Mouse (Mus musculus) cerebellum, adult 2 months (tissue): ENCODE results near the gene Hrh1. TPM values are rescaled to one million over a fixed set of nuclear protein-coding genes. Genes with fewer than 3 reads are reported as not detected.

Source experiments
- DNase-seq, 2 experiments: peaks; one replicate each; pipeline ENCODE4 v3.0.0; 2021
- H3K27ac ChIP-seq: fragments of 200-500 bp; 2 replicates; pipeline ENCODE4 v1.5.1; 2012; ENCODE audit warnings: low read length, control low read depth, inconsistent platforms; ENCODE audit not compliant: insufficient read depth
- H3K27me3 ChIP-seq: fragments of 200-500 bp; 2 replicates; pipeline ENCODE4 v1.6.1; 2012; ENCODE audit warnings: inconsistent platforms, mild to moderate bottlenecking, low read length, moderate library complexity; ENCODE audit not compliant: control insufficient read depth, insufficient read depth
- H3K4me1 ChIP-seq: fragments of 200-500 bp; 2 replicates; pipeline ENCODE4 v1.6.1; 2011; ENCODE audit warnings: low read length; ENCODE audit not compliant: control insufficient read depth, insufficient read depth
- H3K4me3 ChIP-seq: fragments of 200-500 bp; replicated peaks from 2 replicates; pipeline ENCODE3; 2011; ENCODE audit warnings: mild to moderate bottlenecking, low read depth, low read length, control low read depth; ENCODE audit not compliant: insufficient read depth
- CTCF ChIP-seq: fragments of 200-500 bp; IDR thresholded peaks from 2 replicates; pipeline ENCODE4 v1.5.1; 2011; ENCODE audit warnings: low read depth, mild to moderate bottlenecking, control low read depth, low read length, moderate library complexity, borderline replicate concordance; ENCODE audit not compliant: insufficient read depth
- POLR2A ChIP-seq: fragments of 200-500 bp; IDR thresholded peaks from 2 replicates; pipeline ENCODE4 v1.6.1; 2011; ENCODE audit warnings: low read length, control low read depth, borderline replicate concordance; ENCODE audit not compliant: insufficient read depth
- WGBS: fragments of 180-500 bp; shearing (Covaris S2); methylation state at CpG from one replicate; pipeline ENCODE4 v1.1.7; 2018; 5-methylcytosine and 5-hydroxymethylcytosine counted together
- polyA plus RNA-seq: library from polyadenylated mRNA; depleted of rRNA; stranded (reverse); fragments of >200 nt; gene quantifications from 2 replicates; pipeline ENCODE4 v1.2.3, GENCODE M21; 2012; rRNA removed

Hrh1 gene
- polyA plus RNA-seq: 7.4 and 8.1 TPM in 2 replicates

DNA sequence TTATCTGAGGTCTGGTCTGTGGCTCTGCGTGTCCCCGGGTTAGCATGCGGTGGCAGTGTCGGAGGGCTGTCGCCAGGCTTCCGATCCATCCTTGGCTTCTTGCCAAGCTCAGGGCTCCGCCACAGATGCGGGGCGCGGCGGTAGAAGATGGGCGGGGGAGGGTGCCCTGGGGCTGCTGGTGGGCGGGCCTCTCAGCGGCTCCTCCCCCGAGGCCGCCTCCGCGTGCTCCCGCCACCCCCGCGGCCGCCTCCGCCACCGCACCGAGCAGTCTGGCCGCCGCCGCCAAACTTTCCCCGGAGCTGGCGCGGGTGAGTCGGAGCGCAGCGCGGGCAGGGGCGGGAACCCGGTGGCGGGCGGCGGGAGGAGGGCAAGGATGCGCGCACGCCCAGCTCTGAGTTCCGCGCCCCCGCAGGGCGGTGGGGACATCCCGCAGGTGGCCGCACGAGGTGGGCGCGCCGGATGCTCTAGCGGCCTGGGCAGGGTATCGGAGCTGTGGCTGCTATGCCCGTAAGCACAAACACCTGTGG, at the start of gene Hrh1:
TSS of gene Hrh1 (plus strand) at position 246 of the 527 bp plus-strand sequence.
- 1% methylated on average over 55 of the region's 56 CpGs for WGBS
- peak; percentile 51 to 52 for DNase-seq
- Histone ChIP-seq H3K4me1 (no peaks in the 10 kb centered on the region; the same call in 1 of the 2 replicates), H3K4me3 (peak within 1 kb of the TSS; percentile 32), H3K27me3 (peaks cover 5% of the 10 kb centered on the region; the same call in 1 of the 2 replicates), H3K27ac (no peak within 1 kb of the TSS)
- TF ChIP-seq POLR2A (no peak), CTCF (no peak)

DNA sequence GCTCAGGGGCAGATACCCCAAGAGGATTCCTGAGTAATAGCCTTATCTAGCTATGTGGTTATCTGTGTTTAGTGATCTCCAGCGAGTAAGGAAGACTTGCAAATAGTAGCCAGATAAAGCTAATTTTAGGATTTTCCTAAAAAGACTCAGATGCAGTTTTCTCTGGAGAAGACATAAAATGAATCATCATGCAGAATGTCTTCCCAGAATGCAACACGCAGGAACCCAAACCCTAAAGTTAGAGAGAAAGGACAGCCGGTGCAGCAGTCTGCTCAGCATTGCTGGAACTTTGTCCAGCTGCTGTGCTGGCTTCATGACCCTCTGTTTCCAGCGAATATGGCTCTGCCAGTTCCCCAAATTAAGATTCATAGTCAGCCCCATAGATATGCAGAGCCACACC, 43.1 kb upstream of the Hrh1 start:
- TF ChIP-seq CTCF (no peak), POLR2A (no peak)
- 76% methylated on average over 4 of the region's 4 CpGs for WGBS
- no peaks in the 10 kb centered on the region for H3K27me3 ChIP-seq
- H3K4me1 ChIP-seq: no peaks in the 10 kb centered on the region
- DNase-seq: no peak
- H3K27ac ChIP-seq: no peak overlapping the region
- H3K4me3 ChIP-seq: no peak overlapping the region

DNA sequence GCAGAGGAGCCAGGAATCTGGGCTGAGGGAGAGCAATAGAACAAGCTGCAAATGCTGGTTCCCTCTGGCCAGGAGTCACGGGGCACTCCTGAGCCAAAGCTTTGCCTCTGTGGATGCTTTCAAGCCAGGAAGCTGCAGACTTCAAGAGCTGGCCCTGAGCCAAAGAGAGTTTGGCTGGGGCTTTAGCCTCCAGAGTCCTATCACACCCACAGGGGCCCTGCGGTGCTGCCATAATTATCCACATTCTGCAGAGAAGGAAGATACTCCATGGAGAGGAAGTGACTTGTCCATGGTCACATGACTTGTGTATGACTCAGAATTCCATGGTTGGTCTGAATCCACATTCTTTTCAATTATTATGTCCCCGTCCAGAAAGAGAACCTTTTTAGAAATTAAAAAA, 39.6 kb upstream of the Hrh1 start:
- H3K4me1 ChIP-seq: no peaks in the 10 kb centered on the region
- H3K4me3 ChIP-seq: no peak overlapping the region
- no peak overlapping the region for H3K27ac ChIP-seq
- no peaks in the 10 kb centered on the region for H3K27me3 ChIP-seq
- 30% methylated on average over 3 of the region's 3 CpGs for WGBS
- DNase-seq: peak; percentile 14 to 17
- TF ChIP-seq CTCF: no peak
- no peak for TF ChIP-seq POLR2A

DNA sequence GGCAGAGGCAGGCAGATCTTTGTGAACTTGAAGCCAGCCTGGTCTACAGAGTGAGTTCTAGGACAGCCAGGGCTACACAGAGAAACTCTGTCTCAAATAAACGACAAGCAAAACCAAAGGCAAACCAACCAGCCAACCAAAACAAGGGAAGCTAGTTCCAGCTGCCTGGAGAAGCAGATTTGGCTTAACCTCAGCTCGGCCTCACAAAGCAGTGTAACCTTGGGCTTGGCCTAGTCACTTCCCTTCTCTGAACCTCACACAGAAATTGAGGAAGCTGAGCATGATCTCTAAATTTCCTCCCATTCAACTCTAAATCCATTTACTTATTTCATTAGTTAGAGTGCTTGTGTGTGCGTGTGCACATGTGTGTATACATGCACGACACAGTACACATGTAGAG, 35.4 kb upstream of the Hrh1 start:
- Histone ChIP-seq H3K27ac (no peak overlapping the region), H3K4me3 (no peak overlapping the region), H3K4me1 (no peaks in the 10 kb centered on the region), H3K27me3 (no peaks in the 10 kb centered on the region)
- WGBS: 84% methylated on average over 4 of the region's 4 CpGs
- TF ChIP-seq POLR2A: no peak
- TF ChIP-seq CTCF: no peak
- DNase-seq: no peak

DNA sequence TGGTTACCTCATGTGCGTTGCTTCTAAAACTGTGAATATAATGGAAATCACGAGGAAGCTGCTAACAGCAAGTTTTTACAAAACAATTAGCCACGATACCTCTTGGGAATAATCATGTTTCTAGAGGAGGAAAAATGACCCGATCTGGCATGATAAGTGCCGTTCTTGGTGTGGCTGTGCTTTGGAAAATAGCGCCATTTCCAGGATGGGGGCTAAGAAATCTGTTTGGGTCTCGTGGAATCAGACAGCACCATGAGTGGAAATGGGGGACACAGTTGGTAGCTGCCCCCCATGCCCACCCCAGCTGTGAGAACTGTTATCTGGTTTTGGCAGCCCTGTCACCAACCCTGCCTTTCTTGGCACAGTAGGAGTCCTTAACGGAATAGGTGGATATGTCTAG, 34.0 kb upstream of the Hrh1 start:
- Histone ChIP-seq H3K4me3 (no peak overlapping the region), H3K27ac (no peak overlapping the region), H3K4me1 (no peaks in the 10 kb centered on the region), H3K27me3 (no peaks in the 10 kb centered on the region)
- WGBS: 64% methylated on average over 8 of the region's 8 CpGs
- TF ChIP-seq POLR2A (no peak), CTCF (no peak)
- no peak for DNase-seq

DNA sequence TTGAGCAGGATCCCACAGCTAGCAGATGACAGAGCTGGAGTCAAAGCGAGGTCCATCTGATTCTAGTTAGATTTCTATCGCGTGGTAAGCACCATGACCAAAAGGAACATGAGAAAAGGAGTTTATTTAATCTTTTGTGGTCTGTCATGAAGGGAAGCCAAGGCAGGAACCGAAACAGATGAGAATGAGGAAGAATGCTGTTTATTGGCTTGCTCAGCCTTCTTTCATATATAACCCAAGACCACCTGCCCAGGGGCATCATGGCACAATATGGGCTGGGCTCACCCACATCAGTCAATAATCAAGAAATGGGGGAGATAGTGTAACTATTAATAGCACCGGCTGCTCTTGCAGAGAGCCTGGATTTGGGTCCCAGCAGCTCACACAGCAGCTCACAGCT, 33.0 kb upstream of the Hrh1 start:
- H3K27me3 ChIP-seq: no peaks in the 10 kb centered on the region
- WGBS: 88% methylated on average over 5 of the region's 5 CpGs
- no peak overlapping the region for H3K4me3 ChIP-seq
- no peaks in the 10 kb centered on the region for H3K4me1 ChIP-seq
- no peak overlapping the region for H3K27ac ChIP-seq
- TF ChIP-seq POLR2A (no peak), CTCF (no peak)
- no peak for DNase-seq

DNA sequence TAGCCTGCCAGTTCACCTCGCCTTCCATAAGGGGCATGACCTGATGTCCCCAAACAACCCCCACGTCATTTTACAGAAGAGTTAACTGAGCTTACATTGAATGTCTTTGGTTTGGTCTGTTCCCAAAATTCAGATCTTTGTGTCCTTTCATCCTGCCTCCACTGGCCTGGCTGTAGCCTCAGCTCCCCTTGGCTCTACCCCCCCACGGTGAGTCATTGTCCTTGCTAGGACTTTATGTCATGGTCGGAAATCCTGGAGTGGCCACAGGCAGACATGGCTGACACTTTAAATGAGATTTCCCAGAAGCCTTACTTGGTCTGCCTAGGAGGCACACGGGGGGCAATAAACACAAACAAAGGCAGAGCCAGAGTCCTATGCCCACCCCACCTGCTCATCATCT, 31.5 kb upstream of the Hrh1 start:
- 63% methylated on average over 5 of the region's 5 CpGs for WGBS
- TF ChIP-seq CTCF (no peak), POLR2A (no peak)
- Histone ChIP-seq H3K4me1 (no peaks in the 10 kb centered on the region), H3K27me3 (no peaks in the 10 kb centered on the region), H3K27ac (no peak overlapping the region), H3K4me3 (no peak overlapping the region)
- DNase-seq: no peak

DNA sequence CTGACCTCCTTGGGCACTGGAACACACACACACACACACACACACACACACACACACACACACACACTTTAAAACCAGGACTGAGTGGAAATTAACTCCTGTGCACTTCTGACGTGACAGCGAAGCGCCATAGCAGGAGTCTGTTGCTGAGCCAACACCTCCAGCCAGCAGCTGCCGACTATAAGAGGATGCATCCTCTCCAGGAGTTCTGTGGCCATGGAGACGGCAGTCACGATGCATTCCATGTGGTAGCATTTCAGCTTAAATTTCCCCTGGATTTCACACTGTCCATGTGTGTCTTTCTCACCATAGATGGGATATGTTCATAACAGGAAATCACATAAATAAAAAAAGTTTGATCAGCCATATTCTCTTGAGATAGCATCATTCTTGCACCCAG, 30.1 kb upstream of the Hrh1 start:
- WGBS: 9% methylated on average over 6 of the region's 6 CpGs
- Histone ChIP-seq H3K4me1 (no peaks in the 10 kb centered on the region), H3K4me3 (no peak overlapping the region), H3K27ac (no peak overlapping the region), H3K27me3 (no peaks in the 10 kb centered on the region)
- no peak for DNase-seq
- TF ChIP-seq POLR2A (no peak), CTCF (no peak)

DNA sequence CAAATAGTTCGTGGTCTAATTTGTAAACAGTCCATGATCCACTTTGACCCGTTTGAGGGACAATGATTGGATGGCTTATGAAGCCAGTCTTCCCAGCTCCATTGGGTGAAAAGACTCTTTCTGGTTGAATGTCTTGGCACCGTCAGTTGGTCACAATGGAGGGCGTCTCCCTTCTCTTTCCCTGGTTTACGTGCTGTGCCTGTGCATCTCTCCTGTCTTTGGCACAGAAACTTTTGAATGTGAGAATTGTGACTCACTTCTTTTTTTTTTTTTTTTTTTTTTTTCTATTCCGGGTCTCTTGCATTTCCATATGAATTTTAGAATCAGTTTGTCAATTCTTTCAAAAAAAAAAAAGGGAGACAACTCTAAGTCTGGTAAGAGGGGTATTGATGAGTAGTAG, 29.5 kb upstream of the Hrh1 start:
- H3K4me3 ChIP-seq: no peak overlapping the region
- DNase-seq: no peak
- H3K27ac ChIP-seq: no peak overlapping the region
- WGBS: 32% methylated on average over 6 of the region's 6 CpGs
- no peaks in the 10 kb centered on the region for H3K4me1 ChIP-seq
- no peaks in the 10 kb centered on the region for H3K27me3 ChIP-seq
- TF ChIP-seq POLR2A: no peak
- TF ChIP-seq CTCF: no peak
